Mouse (Mus musculus): Measurements from ENCODE around the gene Slc39a5.
A peak's percentile ranks its signal among the peaks of the same experiment; 100 is the strongest.

Gene Slc39a5

GRCm38 (mm10) chr10:128401056-128401455, at the start of gene Slc39a5:
Gene Slc39a5 (minus strand): TSS chr10:128401229.
- DNase-seq (ENCODE audit: extremely low spot score): no peak

- DNase-seq (ENCODE audit: extremely low spot score): no peak
These were observed 44.4 kb upstream of the Slc39a5 start for GRCm38 (mm10) chr10:128445407-128445806.

GRCm38 (mm10) chr10:128444354-128444753, 43.3 kb upstream of the Slc39a5 start:
- no peak for DNase-seq (ENCODE audit: extremely low spot score)

GRCm38 (mm10) chr10:128442718-128443117, 41.7 kb upstream of the Slc39a5 start:
- no peak for DNase-seq (ENCODE audit: extremely low spot score)

- DNase-seq (ENCODE audit: extremely low spot score): no peak
These were observed 40.5 kb upstream of the Slc39a5 start for GRCm38 (mm10) chr10:128441324-128442119.

GRCm38 (mm10) chr10:128440407-128440806, 39.4 kb upstream of the Slc39a5 start:
- DNase-seq (ENCODE audit: extremely low spot score): no peak

DNA sequence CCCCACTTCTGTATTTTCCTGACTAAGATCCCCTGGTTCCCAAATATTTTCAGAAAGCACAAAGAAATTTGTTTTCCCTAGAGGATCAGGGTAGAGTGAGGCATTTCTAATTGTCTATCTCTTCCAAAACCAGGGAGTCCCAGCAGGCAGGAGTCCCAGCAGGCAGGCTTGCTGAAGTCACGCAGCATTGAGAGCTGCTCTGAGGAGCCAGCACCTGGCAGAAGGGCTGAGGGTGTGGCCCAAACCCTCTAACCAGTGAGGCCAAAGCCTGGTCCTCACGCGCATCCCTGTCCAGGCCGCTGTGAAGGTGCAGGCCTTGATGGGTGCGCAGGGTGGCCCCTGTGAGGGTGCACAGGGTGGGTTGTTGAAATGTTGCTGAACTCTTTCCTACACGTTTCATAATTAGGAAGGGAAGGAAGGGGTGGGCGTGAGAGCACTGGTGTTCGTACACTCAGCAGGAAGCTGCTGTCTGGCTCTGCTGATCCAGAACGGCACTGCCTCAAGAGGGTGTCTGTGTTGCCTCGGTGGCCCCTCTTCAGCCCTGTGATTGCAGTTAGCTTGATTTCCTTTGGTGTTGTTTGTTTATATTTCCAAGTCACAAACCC, 37.7 kb upstream of the Slc39a5 start:
- no peak for DNase-seq (ENCODE audit: extremely low spot score)

GRCm38 (mm10) chr10:128436376-128436775, 35.3 kb upstream of the Slc39a5 start:
- no peak for DNase-seq (ENCODE audit: extremely low spot score)

DNA sequence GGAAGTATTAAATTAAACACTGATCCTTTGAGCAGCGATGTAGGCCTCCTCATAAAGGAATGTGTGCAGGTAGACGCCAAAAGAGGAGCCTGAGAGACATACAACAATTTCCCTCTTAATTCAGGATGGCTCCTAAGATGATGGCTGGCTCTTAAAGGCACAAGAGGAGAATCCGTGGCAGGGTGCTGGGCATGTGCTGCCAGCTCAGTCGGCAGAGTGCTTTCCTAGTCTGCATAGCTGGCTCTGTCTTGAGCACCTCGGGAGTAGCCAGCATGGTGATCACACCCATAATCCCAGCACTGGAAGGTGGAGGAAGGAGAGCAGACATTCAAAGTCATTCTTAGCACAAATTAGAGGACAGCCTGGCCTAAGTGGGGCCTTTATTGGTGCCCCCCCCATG, 34.8 kb upstream of the Slc39a5 start:
- no peak for DNase-seq (ENCODE audit: extremely low spot score)

- no peak for DNase-seq (ENCODE audit: extremely low spot score)
These were observed 34.3 kb upstream of the Slc39a5 start for GRCm38 (mm10) chr10:128435186-128435823.

DNA sequence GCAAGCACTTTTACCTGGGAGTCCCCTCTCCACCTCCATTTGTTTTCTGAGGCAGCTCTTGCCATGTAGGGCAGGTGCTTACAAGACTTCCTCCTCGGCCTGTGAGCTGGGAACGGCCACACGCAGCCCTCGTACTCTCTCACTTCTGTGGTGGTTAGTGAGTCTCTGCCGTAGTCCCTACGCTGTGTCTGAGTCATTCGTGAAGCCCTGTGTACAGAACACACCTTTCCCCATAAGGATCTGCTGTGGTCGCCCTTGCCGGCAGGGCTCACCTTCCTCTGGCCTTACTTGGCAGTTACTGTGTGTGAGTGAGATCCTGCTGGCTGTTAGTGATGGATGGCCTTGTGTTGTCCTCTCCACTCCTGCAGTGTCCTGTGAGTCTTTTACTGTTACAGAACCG, 33.7 kb upstream of the Slc39a5 start:
- DNase-seq (ENCODE audit: extremely low spot score): no peak

GRCm38 (mm10) chr10:128433417-128433816, 32.4 kb upstream of the Slc39a5 start:
- no peak for DNase-seq (ENCODE audit: extremely low spot score)

DNA sequence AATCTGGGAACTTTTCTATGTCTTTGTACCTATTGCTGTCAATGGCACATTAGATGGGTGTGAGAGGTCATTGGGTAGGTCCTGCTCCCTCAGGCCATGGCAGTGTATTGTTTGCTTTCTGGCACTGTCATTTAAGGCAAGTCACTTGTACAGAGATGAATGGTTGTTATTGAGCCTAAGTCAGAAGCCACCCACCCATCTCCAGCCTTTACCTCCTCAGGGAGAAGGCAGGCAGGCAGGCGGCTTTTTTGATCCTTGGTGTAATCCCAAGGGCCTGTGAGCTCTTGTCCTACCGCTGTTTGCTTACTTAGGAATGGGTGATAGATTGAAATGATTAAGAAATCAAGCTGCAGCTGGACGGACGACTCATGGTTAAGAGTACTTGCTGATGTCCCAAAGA, 28.4 kb upstream of the Slc39a5 start:
- no peak for DNase-seq (ENCODE audit: extremely low spot score)

DNA sequence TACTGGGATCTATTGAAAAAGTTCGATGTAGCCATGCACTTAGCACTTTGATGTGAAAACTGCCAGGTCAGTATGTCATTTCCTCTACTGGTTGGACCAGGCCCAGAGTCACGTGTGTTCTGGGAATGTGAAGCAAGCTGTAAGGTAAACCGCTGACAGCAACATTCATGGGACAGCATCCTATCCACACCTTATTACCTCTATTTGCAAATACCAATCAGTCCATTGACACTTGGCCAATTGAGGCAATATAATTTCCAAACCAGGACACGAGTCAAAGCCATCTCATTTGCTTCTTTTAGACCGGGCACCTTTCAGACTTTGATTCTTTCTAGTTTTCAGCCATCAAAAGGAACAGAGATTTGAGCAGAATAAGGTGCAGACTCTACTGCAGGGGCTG, 28.0 kb upstream of the Slc39a5 start:
- no peak for DNase-seq (ENCODE audit: extremely low spot score)

DNA sequence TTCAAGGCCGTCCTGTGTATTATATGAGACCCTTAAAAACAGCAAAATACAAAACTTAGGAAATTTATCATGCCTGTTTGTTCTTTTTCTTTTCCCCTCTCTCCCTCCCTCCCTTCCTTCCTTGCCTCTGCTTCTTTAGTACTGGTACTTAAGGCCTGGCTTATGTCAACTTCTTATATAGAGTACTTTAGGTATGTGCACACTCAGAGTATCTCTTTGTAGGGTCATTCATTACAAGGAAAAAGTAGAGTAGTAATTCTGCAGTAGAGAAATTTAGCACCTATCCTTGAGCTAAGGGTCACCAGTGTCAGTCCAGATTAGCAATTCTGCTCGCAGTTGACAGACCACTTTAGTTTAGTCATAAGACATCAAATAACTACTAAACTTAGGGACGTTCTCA, 24.2 kb upstream of the Slc39a5 start:
- DNase-seq (ENCODE audit: extremely low spot score): no peak

DNA sequence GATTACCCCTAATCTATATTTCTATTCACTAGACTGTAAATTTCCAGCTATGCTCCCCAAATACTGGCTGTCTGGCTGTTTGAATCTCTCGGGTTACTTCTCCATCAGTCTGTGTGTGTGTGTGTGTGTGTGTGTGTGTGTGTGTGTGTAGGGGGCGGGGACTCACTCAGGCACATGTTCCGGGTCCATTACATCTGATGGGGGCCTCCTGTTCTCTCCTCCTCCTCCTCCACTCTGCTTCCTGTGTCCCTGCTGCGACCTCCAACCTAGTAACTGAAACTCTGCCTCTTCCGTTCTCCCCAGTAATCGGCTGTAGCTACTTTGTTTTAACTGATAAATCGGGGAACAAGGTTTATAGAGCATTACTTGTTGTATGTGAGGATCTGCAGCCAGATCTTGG, 23.6 kb upstream of the Slc39a5 start:
- no peak for DNase-seq (ENCODE audit: extremely low spot score)

- DNase-seq (ENCODE audit: extremely low spot score): no peak
These were observed 21.4 kb upstream of the Slc39a5 start for GRCm38 (mm10) chr10:128422426-128422825.

DNA sequence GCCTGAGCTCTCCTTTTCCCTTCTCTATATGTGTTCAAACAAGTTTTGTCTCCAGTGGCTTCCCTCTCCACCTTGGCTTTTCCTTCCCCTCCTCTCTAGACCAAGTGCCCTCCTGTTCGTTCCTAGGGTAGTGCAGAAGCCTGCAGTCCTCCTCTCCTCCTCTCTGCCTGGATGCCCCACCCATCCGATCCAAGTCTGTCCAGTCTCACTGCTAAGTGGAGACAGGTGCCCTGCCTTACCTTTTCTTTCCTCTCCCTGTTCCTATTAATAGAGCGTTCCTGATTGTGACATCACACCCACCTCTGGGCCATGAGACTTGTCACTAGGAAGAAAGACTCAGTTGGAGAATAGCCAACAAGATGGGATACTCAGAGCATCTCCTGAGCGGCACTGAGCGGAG, 13.8 kb upstream of the Slc39a5 start:
- DNase-seq (ENCODE audit: extremely low spot score): no peak

DNA sequence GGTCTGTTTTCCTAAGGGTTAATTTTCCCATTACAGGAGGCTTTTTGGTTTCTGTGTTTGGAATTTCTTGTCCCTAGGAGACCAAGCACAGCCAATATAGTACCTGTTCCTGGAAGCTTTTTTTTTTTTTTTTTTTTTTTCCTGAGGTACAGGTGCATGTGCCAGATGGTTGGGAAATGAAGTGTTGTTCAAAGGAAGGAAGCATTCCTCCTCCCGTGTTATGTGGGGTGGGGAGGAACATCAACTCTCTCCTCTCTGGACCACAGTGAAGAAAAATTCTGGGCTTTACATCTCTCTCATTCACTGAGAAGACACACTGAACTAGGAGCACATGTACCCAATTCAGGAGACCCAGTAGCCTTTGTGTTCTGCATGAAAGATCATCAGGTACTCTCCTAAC, 12.0 kb upstream of the Slc39a5 start:
- DNase-seq (ENCODE audit: extremely low spot score): no peak

DNA sequence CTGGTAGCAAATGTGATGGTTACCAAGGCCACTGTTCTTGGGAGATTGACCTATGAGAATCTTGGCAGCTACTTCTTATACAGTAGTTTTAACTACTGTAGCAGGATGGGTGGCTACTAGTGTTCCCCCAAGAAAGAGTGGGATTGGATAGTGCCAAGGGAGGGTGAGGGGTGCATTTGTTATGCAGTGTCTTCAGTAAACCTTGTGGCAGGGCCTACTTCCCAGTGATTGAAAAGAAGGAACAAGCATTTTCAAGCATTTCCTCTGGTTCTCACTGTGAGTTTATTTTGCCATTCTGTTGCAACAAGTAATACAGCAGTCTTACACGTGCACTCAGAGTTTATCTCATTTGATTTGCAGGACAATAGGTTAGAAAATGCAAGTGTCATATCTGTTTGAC, 11.5 kb upstream of the Slc39a5 start:
- no peak for DNase-seq (ENCODE audit: extremely low spot score)

DNA sequence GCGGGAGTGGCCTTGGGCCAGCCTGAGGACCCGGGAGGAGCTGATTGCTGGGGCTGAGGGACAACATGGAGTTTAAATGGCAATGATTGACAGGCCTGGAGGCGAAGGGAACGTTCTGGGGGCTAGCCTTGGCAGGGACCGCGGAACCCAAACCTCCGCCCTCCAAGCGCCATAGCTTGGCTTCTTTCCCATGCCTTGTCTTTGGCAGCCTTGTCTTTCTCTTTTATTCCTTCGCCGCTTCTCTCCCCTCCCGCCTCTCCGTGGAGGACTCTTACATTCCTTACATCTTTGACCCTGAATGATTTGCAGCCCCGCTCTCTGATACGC, 11.0 kb upstream of the Slc39a5 start:
- no peak for DNase-seq (ENCODE audit: extremely low spot score)

- DNase-seq (ENCODE audit: extremely low spot score): peak; percentile 99
These were observed 10.4 kb upstream of the Slc39a5 start, which contains the start of the genes Nabp2 and Rnf41 for GRCm38 (mm10) chr10:128411211-128412054. Gene Nabp2 (minus strand): TSS chr10:128411492. Gene Rnf41 (plus strand): TSS chr10:128411657.

All from embryo, embryonic 9.5 days (tissue).